Mouse (Mus musculus): ENCODE data around the gene Sec23b. TPM values are rescaled to one million over a fixed set of nuclear protein-coding genes. Genes with fewer than 3 reads are reported as not detected.

The Sec23b gene
- polyA plus RNA-seq, 1 experiment from 2014 or later = 92.7 TPM

Small RNAs within 50 kb of the gene (microRNA-seq; reads per million reads assigned to microRNA genes)
- gene Gm24823 = not detected

Other genes starting within 250 kb of the Sec23b start
- 0.93 and 0.95 TPM in 2 replicates for gene Ovol2, start 224.1 kb upstream of the Sec23b start, polyA plus RNA-seq (2014; fragmentation: Nextera tagmentation; extraction: Ambion mirVana)
- gene Kat14, start 187.2 kb upstream of the Sec23b start, polyA plus RNA-seq (2014; fragmentation: Nextera tagmentation; extraction: Ambion mirVana) = 43.8 and 43.9 TPM in 2 replicates
- 2.2 TPM in 2 replicates for gene Pet117, start 187.2 kb upstream of the Sec23b start, polyA plus RNA-seq (2014; fragmentation: Nextera tagmentation; extraction: Ambion mirVana)
- 0.82 and 2.2 TPM in 2 replicates for gene Dzank1, start 28.8 kb upstream of the Sec23b start, polyA plus RNA-seq (2014; fragmentation: Nextera tagmentation; extraction: Ambion mirVana)
- gene Polr3f, start 28.5 kb upstream of the Sec23b start, polyA plus RNA-seq (2014; fragmentation: Nextera tagmentation; extraction: Ambion mirVana) = 23.5 and 27.7 TPM in 2 replicates
- gene Rbbp9, start 5.4 kb upstream of the Sec23b start, polyA plus RNA-seq (2014; fragmentation: Nextera tagmentation; extraction: Ambion mirVana) = 58.8 and 64.3 TPM in 2 replicates
- gene Smim26, start 37.8 kb downstream of the Sec23b start, polyA plus RNA-seq (2014; fragmentation: Nextera tagmentation; extraction: Ambion mirVana) = 39.9 and 41.7 TPM in 2 replicates
- 47.8 and 53.5 TPM in 2 replicates for gene Dtd1, start 43.7 kb downstream of the Sec23b start, polyA plus RNA-seq (2014; fragmentation: Nextera tagmentation; extraction: Ambion mirVana)

Measured in intestine, embryonic 14.5 days (tissue).